27 mouse cellular contexts compared by ENCODE assay signal in the genomic region with DNA sequence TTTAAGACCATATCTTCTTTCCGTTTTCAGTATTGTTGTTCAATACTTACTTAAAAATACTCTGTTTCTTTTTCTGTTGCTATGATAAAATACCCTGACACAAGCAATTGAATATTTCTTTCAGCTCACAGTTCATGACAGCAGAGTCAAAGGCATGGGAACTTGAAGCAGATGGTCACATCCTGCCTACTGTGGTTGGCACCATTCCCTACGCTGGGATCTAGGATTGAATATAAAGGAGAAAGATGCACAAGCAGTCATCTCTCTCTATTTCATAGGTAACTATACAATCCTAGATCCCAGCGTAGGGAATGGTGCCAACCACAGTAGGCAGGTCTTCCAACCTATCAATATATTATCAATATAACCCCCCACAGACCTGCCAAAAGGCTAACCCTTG. TPM values are rescaled to one million over a fixed set of nuclear protein-coding genes. Genes with fewer than 3 reads are reported as not detected.
DNase-seq lines count a peak whose midpoint lies in the region; ATAC-seq lines count a peak whose summit lies in the region.
"Had no signal": no experiment of that assay in that cellular context is flagged by ENCODE, and none has a peak within 500 bp of the region (broad histone marks: within the 10 kb centered on the region; RNA-seq: fewer than 3 reads in every experiment).

No protein-coding gene starts in this region.

- no peak overlapping the region for H3K27ac ChIP-seq in kidney, embryonic 14.5 days (ENCODE audit: low read depth, low read length)
- no peak overlapping the region for H3K27ac ChIP-seq in liver, embryonic 12.5 days
- H3K27ac ChIP-seq: hindbrain, embryonic 14.5 days; hindbrain, postnatal 0 days had no signal

- 94% methylated on average over 3 of the region's 3 CpGs for WGBS in kidney, embryonic 14.5 days
- WGBS in liver, embryonic 12.5 days (ENCODE audit: insufficient replicate concordance): 84% methylated on average over 3 of the region's 3 CpGs

- no peak for ATAC-seq in kidney, embryonic 14.5 days (ENCODE audit: low FRiP score, low TSS enrichment)
- no peak for ATAC-seq in liver, embryonic 12.5 days
- ATAC-seq: forebrain, embryonic 14.5 days; forebrain, postnatal 0 days; hindbrain, postnatal 0 days; inflammation-experienced regulatory T-cells, adult 6 months; Patski had no signal

- no peaks in the 10 kb centered on the region; the same call in 1 of the 2 replicates for H3K36me3 ChIP-seq in kidney, embryonic 14.5 days (ENCODE audit: control insufficient read depth, insufficient read depth, low read length)
- H3K36me3 ChIP-seq in liver, embryonic 12.5 days: peaks cover 10% of the 10 kb centered on the region; the same call in 1 of the 2 replicates

- no peak overlapping the region for H3K4me2 ChIP-seq in kidney, embryonic 14.5 days (replicated peaks; ENCODE audit: low read depth, low read length)
- H3K4me2 ChIP-seq in liver, embryonic 12.5 days: no peak overlapping the region

- H3K27me3 ChIP-seq in kidney, embryonic 14.5 days (ENCODE audit: control insufficient read depth, insufficient read depth, low read length): no peaks in the 10 kb centered on the region
- H3K27me3 ChIP-seq in liver, embryonic 12.5 days (replicated peaks): no peaks in the 10 kb centered on the region
- H3K27me3 ChIP-seq: CH12.LX; embryonic facial prominence, embryonic 12.5 days; embryonic facial prominence, embryonic 15.5 days; heart, embryonic 13.5 days; Patski had no signal

- H3K4me3 ChIP-seq in kidney, embryonic 14.5 days (ENCODE audit: low read length): no peak overlapping the region
- no peak overlapping the region for H3K4me3 ChIP-seq in liver, embryonic 12.5 days
- H3K4me3 ChIP-seq: embryonic facial prominence, embryonic 12.5 days; embryonic facial prominence, embryonic 15.5 days had no signal

- H3K4me1 ChIP-seq in kidney, embryonic 14.5 days (ENCODE audit: control insufficient read depth, insufficient read depth, low read length): peaks cover 16% of the 10 kb centered on the region; the same call in 1 of the 2 replicates
- H3K4me1 ChIP-seq in liver, embryonic 12.5 days: peaks cover 27% of the 10 kb centered on the region

- H3K9ac ChIP-seq in kidney, embryonic 14.5 days (ENCODE audit: low read depth, low read length): no peak overlapping the region
- no peak overlapping the region for H3K9ac ChIP-seq in liver, embryonic 12.5 days
- H3K9ac ChIP-seq: embryonic facial prominence, embryonic 12.5 days; embryonic facial prominence, embryonic 15.5 days; forebrain, postnatal 0 days; heart, embryonic 13.5 days; hindbrain, embryonic 14.5 days had no signal

- peak; percentile 26 to 32 for DNase-seq in cerebellum, adult 18-20 months
- no peak for DNase-seq in cerebellum, postnatal 4 days (ENCODE audit: low spot score in 2 of 2)
- peak; percentile 34 to 38 for DNase-seq in cerebellum, postnatal 10 days
- no peak for DNase-seq in cerebellum, adult 11 months
- DNase-seq in kidney, postnatal 10 days: peak; percentile 13
- DNase-seq in brain, adult 2 months (ENCODE audit: low read depth, low spot score): peak; percentile 43
- DNase-seq: adrenal gland, postnatal 10 days; B cell, adult 2 months; forebrain, postnatal 0 days; gastrocnemius, adult 2 months; gastrocnemius, postnatal 14 days; heart, adult 18-20 months; heart, postnatal 14 days; heart, postnatal 4 days; kidney, adult 18-20 months had no signal

- H3K9me3 ChIP-seq in kidney, embryonic 14.5 days (ENCODE audit: control insufficient read depth, low read length): no peaks in the 10 kb centered on the region
- H3K9me3 ChIP-seq in liver, embryonic 12.5 days (replicated peaks): no peaks in the 10 kb centered on the region
- H3K9me3 ChIP-seq: embryonic facial prominence, embryonic 12.5 days; embryonic facial prominence, embryonic 15.5 days; G1E; heart, embryonic 13.5 days had no signal

RNA-seq across cellular contexts. Expression of gene Snx9, which starts 9.3 kb away (rescaled TPM):
- polyA plus RNA-seq in kidney, embryonic 14.5 days (2014; fragmentation: Nextera tagmentation; extraction: Ambion mirVana): 27.6 and 44.5 TPM in 2 replicates
- polyA plus RNA-seq in liver, embryonic 12.5 days (2016; fragmentation: Nextera tagmentation; extraction: Ambion mirVana): 22.7 and 23.5 TPM in 2 replicates

Comparison
In these comparisons a context has a peak if more than half of its experiments do, and no peak if none do; other contexts are left out.
1. DNase-seq: peak in cerebellum, adult 18-20 months (2 of 2), cerebellum, postnatal 10 days (2 of 2), kidney, postnatal 10 days (single experiment) and brain, adult 2 months (single experiment); none in cerebellum, postnatal 4 days (0 of 2) and cerebellum, adult 11 months (single experiment).